In genomic region chr10:104660298-104660697, GRCm38 (mm10) we compare ENCODE assay signal across 28 mouse cellular contexts.
DNase-seq lines count a peak whose midpoint lies in the region; ATAC-seq and TF ChIP-seq lines count a peak whose summit lies in the region.
"Had no signal": no experiment of that assay in that cellular context is flagged by ENCODE, and none has a peak within 500 bp of the region (broad histone marks: within the 10 kb centered on the region; RNA-seq: fewer than 3 reads in every experiment).

No protein-coding gene starts in this region.

- H3K4me1 ChIP-seq in hindbrain, postnatal 0 days (ENCODE audit: insufficient read depth, low read length): no peaks in the 10 kb centered on the region
- H3K4me1 ChIP-seq in hindbrain, embryonic 16.5 days (ENCODE audit: control insufficient read depth, insufficient read depth, low read depth, low read length): no peaks in the 10 kb centered on the region; the same call in 1 of the 2 replicates
- no peaks in the 10 kb centered on the region for H3K4me1 ChIP-seq in embryonic facial prominence, embryonic 11.5 days (ENCODE audit: control insufficient read depth, insufficient read depth, low read length)
- peaks cover 6% of the 10 kb centered on the region; the same call in 1 of the 2 replicates for H3K4me1 ChIP-seq in neural tube, embryonic 14.5 days (ENCODE audit: control insufficient read depth, insufficient read depth, low read length)
- H3K4me1 ChIP-seq: embryonic facial prominence, embryonic 15.5 days; liver, embryonic 13.5 days had no signal

- H3K36me3 ChIP-seq in hindbrain, postnatal 0 days (ENCODE audit: insufficient read depth, low read length): no peaks in the 10 kb centered on the region
- H3K36me3 ChIP-seq in hindbrain, embryonic 16.5 days (ENCODE audit: control insufficient read depth, insufficient read depth, low read length): no peaks in the 10 kb centered on the region
- no peaks in the 10 kb centered on the region for H3K36me3 ChIP-seq in embryonic facial prominence, embryonic 11.5 days (replicated peaks; ENCODE audit: control insufficient read depth, insufficient read depth, low read depth, low read length)
- H3K36me3 ChIP-seq in neural tube, embryonic 14.5 days (ENCODE audit: control insufficient read depth, insufficient read depth, low read length): no peaks in the 10 kb centered on the region
- H3K36me3 ChIP-seq: embryonic facial prominence, embryonic 15.5 days; G1E; limb, embryonic 13.5 days; liver, embryonic 13.5 days had no signal

- no peak for TF ChIP-seq CTCF in hindbrain, postnatal 0 days (IDR thresholded peaks at IDR 0.05; ENCODE audit: low read depth)

- no peak overlapping the region for H3K27ac ChIP-seq in hindbrain, postnatal 0 days
- H3K27ac ChIP-seq in hindbrain, embryonic 16.5 days (ENCODE audit: low read depth, low read length): no peak overlapping the region
- no peak overlapping the region for H3K27ac ChIP-seq in embryonic facial prominence, embryonic 11.5 days (replicated peaks; ENCODE audit: low read depth, low read length)
- H3K27ac ChIP-seq in neural tube, embryonic 14.5 days (ENCODE audit: low read depth, low read length): no peak overlapping the region
- H3K27ac ChIP-seq: embryonic facial prominence, embryonic 15.5 days; limb, embryonic 13.5 days; liver, embryonic 13.5 days; stomach, postnatal 0 days had no signal

- no peak overlapping the region for H3K9ac ChIP-seq in hindbrain, postnatal 0 days (replicated peaks; ENCODE audit: low read length)
- no peak overlapping the region for H3K9ac ChIP-seq in hindbrain, embryonic 16.5 days (ENCODE audit: low read depth, low read length)
- H3K9ac ChIP-seq in embryonic facial prominence, embryonic 11.5 days (replicated peaks; ENCODE audit: low read length): no peak overlapping the region
- no peak overlapping the region for H3K9ac ChIP-seq in neural tube, embryonic 14.5 days (replicated peaks; ENCODE audit: low read depth, low read length)
- H3K9ac ChIP-seq: embryonic facial prominence, embryonic 15.5 days; limb, embryonic 13.5 days; liver, embryonic 13.5 days had no signal

- H3K27me3 ChIP-seq in hindbrain, postnatal 0 days (ENCODE audit: insufficient read depth, low read length): no peaks in the 10 kb centered on the region
- no peaks in the 10 kb centered on the region for H3K27me3 ChIP-seq in hindbrain, embryonic 16.5 days (replicated peaks; ENCODE audit: control insufficient read depth, insufficient read depth, low read length)
- no peaks in the 10 kb centered on the region for H3K27me3 ChIP-seq in embryonic facial prominence, embryonic 11.5 days (ENCODE audit: control insufficient read depth, insufficient read depth, low read length)
- no peaks in the 10 kb centered on the region for H3K27me3 ChIP-seq in neural tube, embryonic 14.5 days (ENCODE audit: control insufficient read depth, insufficient read depth, low read length)
- H3K27me3 ChIP-seq: CH12.LX; embryonic facial prominence, embryonic 15.5 days; limb, embryonic 13.5 days; liver, embryonic 13.5 days had no signal

- H3K4me3 ChIP-seq in hindbrain, postnatal 0 days (ENCODE audit: low read length): no peak overlapping the region
- no peak overlapping the region for H3K4me3 ChIP-seq in hindbrain, embryonic 16.5 days (ENCODE audit: low read length)
- H3K4me3 ChIP-seq in embryonic facial prominence, embryonic 11.5 days (ENCODE audit: low read depth, low read length): no peak overlapping the region
- no peak overlapping the region for H3K4me3 ChIP-seq in neural tube, embryonic 14.5 days (ENCODE audit: low read depth, low read length)
- H3K4me3 ChIP-seq: embryonic facial prominence, embryonic 15.5 days; limb, embryonic 13.5 days; liver, embryonic 13.5 days had no signal

- no peak for ATAC-seq in hindbrain, postnatal 0 days
- ATAC-seq in hindbrain, embryonic 16.5 days: no peak
- no peak for ATAC-seq in embryonic facial prominence, embryonic 11.5 days (replicated peaks; ENCODE audit: insufficient number of reproducible peaks, low FRiP score, low TSS enrichment, low read depth)
- peak; percentile 76; the same call in 1 of the 2 replicates for ATAC-seq in neural tube, embryonic 14.5 days (ENCODE audit: low read depth)
- ATAC-seq: forebrain, embryonic 14.5 days; midbrain, embryonic 16.5 days had no signal

- 60% methylated on average over 7 of the region's 7 CpGs for WGBS in hindbrain, postnatal 0 days
- 52% methylated on average over 7 of the region's 7 CpGs for whole genome bisulfite sequencing in hindbrain, embryonic 16.5 days
- WGBS in embryonic facial prominence, embryonic 11.5 days: 46% methylated on average over 7 of the region's 7 CpGs
- 33% methylated on average over 7 of the region's 7 CpGs for WGBS in neural tube, embryonic 14.5 days

- peak; percentile 31 for DNase-seq in hindbrain, postnatal 0 days (ENCODE audit: low spot score)
- peak; percentile 20 for DNase-seq in retina, postnatal 1 day
- no peak for DNase-seq in retina, embryonic 14.5 days (ENCODE audit: low spot score)
- DNase-seq in embryonic facial prominence, embryonic 11.5 days (ENCODE audit: low spot score): peak; percentile 59
- DNase-seq in layer of hippocampus, adult 9-11 months: no peak
- DNase-seq in B cell, adult 2 months: no peak
- DNase-seq: adrenal gland, adult 2 months; cerebellum, adult 2 months; cerebellum, postnatal 36 days; gastrocnemius, postnatal 14 days; heart, adult 11 months; kidney, adult 8-10 months; kidney, postnatal 10 days; layer of hippocampus, postnatal 36 days; liver, embryonic 13.5 days; lung, adult 2 months; lung, postnatal 14 days; thymus, adult 2 months had no signal

- no peak overlapping the region for H3K4me2 ChIP-seq in hindbrain, postnatal 0 days (ENCODE audit: low read depth, low read length)
- H3K4me2 ChIP-seq in hindbrain, embryonic 16.5 days (ENCODE audit: low read length): no peak overlapping the region
- no peak overlapping the region for H3K4me2 ChIP-seq in embryonic facial prominence, embryonic 11.5 days (ENCODE audit: low read depth, low read length)
- H3K4me2 ChIP-seq in neural tube, embryonic 14.5 days (ENCODE audit: low read depth, low read length): no peak overlapping the region
- H3K4me2 ChIP-seq: embryonic facial prominence, embryonic 15.5 days; heart, embryonic 11.5 days; limb, embryonic 13.5 days; liver, embryonic 13.5 days had no signal

- H3K9me3 ChIP-seq in hindbrain, postnatal 0 days (ENCODE audit: low read length): no peaks in the 10 kb centered on the region
- H3K9me3 ChIP-seq in hindbrain, embryonic 16.5 days (ENCODE audit: control insufficient read depth, low read length): no peaks in the 10 kb centered on the region
- no peaks in the 10 kb centered on the region for H3K9me3 ChIP-seq in embryonic facial prominence, embryonic 11.5 days (replicated peaks; ENCODE audit: control insufficient read depth, low read length)
- H3K9me3 ChIP-seq in neural tube, embryonic 14.5 days (ENCODE audit: control insufficient read depth, low read length): no peaks in the 10 kb centered on the region
- H3K9me3 ChIP-seq: embryonic facial prominence, embryonic 15.5 days; G1E; limb, embryonic 13.5 days; liver, embryonic 13.5 days had no signal

Comparison
In these comparisons a context has a peak if more than half of its experiments do, and no peak if none do; other contexts are left out.
1. DNase-seq: peak in hindbrain, postnatal 0 days (single experiment), retina, postnatal 1 day (single experiment) and embryonic facial prominence, embryonic 11.5 days (single experiment); none in retina, embryonic 14.5 days (single experiment), layer of hippocampus, adult 9-11 months (single experiment) and B cell, adult 2 months (0 of 2).